Mouse (Mus musculus): ENCODE measurements around the gene Dlec1. TPM values are rescaled to one million over a fixed set of nuclear protein-coding genes. Genes with fewer than 3 reads are reported as not detected.

Dlec1 gene
- polyA plus RNA-seq, 1 experiment from 2014 or later: 0.65 TPM

GRCm38 (mm10) chr9:119083966-119084365, 18.3 kb upstream of the Dlec1 start:
- Histone ChIP-seq H3K4me1 (ENCODE audit: control insufficient read depth, insufficient read depth, low read length) (peaks cover 23% of the 10 kb centered on the region), H3K9me3 (ENCODE audit: control insufficient read depth, low read depth, low read length) (no peaks in the 10 kb centered on the region), H3K9ac (replicated peaks; ENCODE audit: low read depth, low read length) (no peak overlapping the region), H3K4me3 (ENCODE audit: low read depth, low read length) (no peak overlapping the region), H3K27ac (ENCODE audit: low read length) (no peak overlapping the region), H3K36me3 (ENCODE audit: control insufficient read depth, insufficient read depth, low read length) (peaks cover 3% of the 10 kb centered on the region; the same call in 1 of the 2 replicates), H3K4me2 (replicated peaks; ENCODE audit: low read depth, low read length) (no peak overlapping the region), H3K27me3 (ENCODE audit: control insufficient read depth, insufficient read depth, low read length) (no peaks in the 10 kb centered on the region)
- ATAC-seq (ENCODE audit: insufficient number of reproducible peaks, insufficient read depth, low FRiP score, low read depth): no peak
- WGBS: 65% methylated on average over 10 of the region's 10 CpGs

GRCm38 (mm10) chr9:119086451-119086850, 15.8 kb upstream of the Dlec1 start:
- WGBS: 22% methylated on average over 1 of the region's 1 CpGs
- H3K9me3 ChIP-seq (ENCODE audit: control insufficient read depth, low read depth, low read length): no peaks in the 10 kb centered on the region
- peaks cover 23% of the 10 kb centered on the region for H3K4me1 ChIP-seq (ENCODE audit: control insufficient read depth, insufficient read depth, low read length)
- H3K9ac ChIP-seq (replicated peaks; ENCODE audit: low read depth, low read length): no peak overlapping the region
- ATAC-seq (ENCODE audit: insufficient number of reproducible peaks, insufficient read depth, low FRiP score, low read depth): no peak
- no peaks in the 10 kb centered on the region for H3K36me3 ChIP-seq (ENCODE audit: control insufficient read depth, insufficient read depth, low read length)
- H3K4me3 ChIP-seq (ENCODE audit: low read depth, low read length): no peak overlapping the region
- H3K27me3 ChIP-seq (ENCODE audit: control insufficient read depth, insufficient read depth, low read length): no peaks in the 10 kb centered on the region
- no peak overlapping the region for H3K4me2 ChIP-seq (replicated peaks; ENCODE audit: low read depth, low read length)
- no peak overlapping the region for H3K27ac ChIP-seq (ENCODE audit: low read length)

- ATAC-seq (ENCODE audit: insufficient number of reproducible peaks, insufficient read depth, low FRiP score, low read depth): no peak
- Histone ChIP-seq H3K9me3 (ENCODE audit: control insufficient read depth, low read depth, low read length) (no peaks in the 10 kb centered on the region), H3K27ac (ENCODE audit: low read length) (no peak overlapping the region), H3K4me2 (replicated peaks; ENCODE audit: low read depth, low read length) (peak overlapping the region; percentile 67), H3K4me3 (ENCODE audit: low read depth, low read length) (no peak overlapping the region), H3K27me3 (ENCODE audit: control insufficient read depth, insufficient read depth, low read length) (no peaks in the 10 kb centered on the region), H3K4me1 (ENCODE audit: control insufficient read depth, insufficient read depth, low read length) (peaks cover 24% of the 10 kb centered on the region), H3K36me3 (ENCODE audit: control insufficient read depth, insufficient read depth, low read length) (no peaks in the 10 kb centered on the region), H3K9ac (replicated peaks; ENCODE audit: low read depth, low read length) (no peak overlapping the region)
- WGBS: 73% methylated on average over 5 of the region's 5 CpGs
These were observed 15.0 kb upstream of the Dlec1 start for GRCm38 (mm10) chr9:119087309-119087708.

GRCm38 (mm10) chr9:119088148-119088801, 14.0 kb upstream of the Dlec1 start:
- H3K4me2 ChIP-seq (replicated peaks; ENCODE audit: low read depth, low read length): peak overlapping the region; percentile 67
- H3K36me3 ChIP-seq (ENCODE audit: control insufficient read depth, insufficient read depth, low read length): no peaks in the 10 kb centered on the region
- H3K27me3 ChIP-seq (ENCODE audit: control insufficient read depth, insufficient read depth, low read length): no peaks in the 10 kb centered on the region
- H3K27ac ChIP-seq (ENCODE audit: low read length): peak overlapping the region; percentile 82
- peak; percentile 91 for ATAC-seq (ENCODE audit: insufficient number of reproducible peaks, insufficient read depth, low FRiP score, low read depth)
- peak overlapping the region; percentile 35 for H3K4me3 ChIP-seq (ENCODE audit: low read depth, low read length)
- WGBS: 1% methylated on average over 24 of the region's 24 CpGs
- H3K9me3 ChIP-seq (ENCODE audit: control insufficient read depth, low read depth, low read length): no peaks in the 10 kb centered on the region
- peaks cover 22% of the 10 kb centered on the region; the same call in 1 of the 2 replicates for H3K4me1 ChIP-seq (ENCODE audit: control insufficient read depth, insufficient read depth, low read length)
- H3K9ac ChIP-seq (replicated peaks; ENCODE audit: low read depth, low read length): no peak overlapping the region

GRCm38 (mm10) chr9:119089437-119089836, 12.8 kb upstream of the Dlec1 start:
- 62% methylated on average over 7 of the region's 7 CpGs for WGBS

GRCm38 (mm10) chr9:119090462-119090861, 11.8 kb upstream of the Dlec1 start:
- no peak for ATAC-seq (ENCODE audit: insufficient number of reproducible peaks, insufficient read depth, low FRiP score, low read depth)
- 90% methylated on average over 5 of the region's 5 CpGs for WGBS
- Histone ChIP-seq H3K9ac (replicated peaks; ENCODE audit: low read depth, low read length) (no peak overlapping the region), H3K9me3 (ENCODE audit: control insufficient read depth, low read depth, low read length) (no peaks in the 10 kb centered on the region), H3K4me3 (ENCODE audit: low read depth, low read length) (no peak overlapping the region), H3K27ac (ENCODE audit: low read length) (no peak overlapping the region), H3K27me3 (ENCODE audit: control insufficient read depth, insufficient read depth, low read length) (no peaks in the 10 kb centered on the region), H3K36me3 (ENCODE audit: control insufficient read depth, insufficient read depth, low read length) (no peaks in the 10 kb centered on the region), H3K4me1 (ENCODE audit: control insufficient read depth, insufficient read depth, low read length) (peaks cover 29% of the 10 kb centered on the region; the same call in 1 of the 2 replicates), H3K4me2 (replicated peaks; ENCODE audit: low read depth, low read length) (no peak overlapping the region)

More at GRCm38 (mm10) chr9:119089437-119089836, 12.8 kb upstream of the Dlec1 start:
- Histone ChIP-seq H3K4me3 (ENCODE audit: low read depth, low read length) (no peak overlapping the region), H3K27ac (ENCODE audit: low read length) (no peak overlapping the region), H3K4me2 (replicated peaks; ENCODE audit: low read depth, low read length) (no peak overlapping the region), H3K27me3 (ENCODE audit: control insufficient read depth, insufficient read depth, low read length) (no peaks in the 10 kb centered on the region), H3K9me3 (ENCODE audit: control insufficient read depth, low read depth, low read length) (no peaks in the 10 kb centered on the region), H3K4me1 (ENCODE audit: control insufficient read depth, insufficient read depth, low read length) (peaks cover 29% of the 10 kb centered on the region; the same call in 1 of the 2 replicates), H3K36me3 (ENCODE audit: control insufficient read depth, insufficient read depth, low read length) (no peaks in the 10 kb centered on the region), H3K9ac (replicated peaks; ENCODE audit: low read depth, low read length) (no peak overlapping the region)
- no peak for ATAC-seq (ENCODE audit: insufficient number of reproducible peaks, insufficient read depth, low FRiP score, low read depth)

- peaks cover 25% of the 10 kb centered on the region; the same call in 1 of the 2 replicates for H3K4me1 ChIP-seq (ENCODE audit: control insufficient read depth, insufficient read depth, low read length)
- H3K4me3 ChIP-seq (ENCODE audit: low read depth, low read length): no peak overlapping the region
- no peak for ATAC-seq (ENCODE audit: insufficient number of reproducible peaks, insufficient read depth, low FRiP score, low read depth)
- no peaks in the 10 kb centered on the region for H3K27me3 ChIP-seq (ENCODE audit: control insufficient read depth, insufficient read depth, low read length)
- 67% methylated on average over 12 of the region's 12 CpGs for WGBS
- H3K36me3 ChIP-seq (ENCODE audit: control insufficient read depth, insufficient read depth, low read length): no peaks in the 10 kb centered on the region
- H3K4me2 ChIP-seq (replicated peaks; ENCODE audit: low read depth, low read length): peak overlapping the region; percentile 85
- H3K27ac ChIP-seq (ENCODE audit: low read length): no peak overlapping the region
- H3K9ac ChIP-seq (replicated peaks; ENCODE audit: low read depth, low read length): no peak overlapping the region
- no peaks in the 10 kb centered on the region for H3K9me3 ChIP-seq (ENCODE audit: control insufficient read depth, low read depth, low read length)
These were observed 10.5 kb upstream of the Dlec1 start for GRCm38 (mm10) chr9:119091581-119092310.

GRCm38 (mm10) chr9:119092473-119093418, 9.5 kb upstream of the Dlec1 start:
- Histone ChIP-seq H3K36me3 (ENCODE audit: control insufficient read depth, insufficient read depth, low read length) (no peaks in the 10 kb centered on the region), H3K9ac (replicated peaks; ENCODE audit: low read depth, low read length) (peak overlapping the region; percentile 53), H3K9me3 (ENCODE audit: control insufficient read depth, low read depth, low read length) (no peaks in the 10 kb centered on the region), H3K4me3 (ENCODE audit: low read depth, low read length) (peak overlapping the region; percentile 60), H3K27me3 (ENCODE audit: control insufficient read depth, insufficient read depth, low read length) (no peaks in the 10 kb centered on the region), H3K4me2 (replicated peaks; ENCODE audit: low read depth, low read length) (peak overlapping the region; percentile 85), H3K27ac (ENCODE audit: low read length) (peak overlapping the region; percentile 33; the same call in 1 of the 2 replicates), H3K4me1 (ENCODE audit: control insufficient read depth, insufficient read depth, low read length) (peaks cover 19% of the 10 kb centered on the region; the same call in 1 of the 2 replicates)
- ATAC-seq (ENCODE audit: insufficient number of reproducible peaks, insufficient read depth, low FRiP score, low read depth): no peak
- WGBS: 3% methylated on average over 45 of the region's 45 CpGs
